Mouse (Mus musculus) left cerebral cortex, postnatal 25 days (tissue): ENCODE results near the gene Cacna2d4. TPM values are rescaled to one million over a fixed set of nuclear protein-coding genes. Genes with fewer than 3 reads are reported as not detected.
"Not testable (repeated sequence)": the region's sequence is repeated elsewhere in the genome, so short reads cannot be mapped to it uniquely, and the experiment has no call there.

ENCODE experiments used
- DNase-seq, 2 experiments: peaks; one replicate each; pipeline ENCODE4 v3.0.0; 2022; ENCODE audit warnings: low spot score in 2 of 2, mixed read lengths in 1 of 2
- intact Hi-C: fragments of 180-260 bp; cut with DNase I; formaldehyde crosslinking; loops from one replicate; pipeline ENCODE4 v1.15.1; 2025
- total RNA-seq, 2 experiments: library from RNA; stranded (reverse); gene quantifications; 2 replicates each; pipeline ENCODE4 v1.2.3; 2021

Gene Cacna2d4
- total RNA-seq = 1 to 10 TPM; 2.6 to 4.6 TPM

DNA sequence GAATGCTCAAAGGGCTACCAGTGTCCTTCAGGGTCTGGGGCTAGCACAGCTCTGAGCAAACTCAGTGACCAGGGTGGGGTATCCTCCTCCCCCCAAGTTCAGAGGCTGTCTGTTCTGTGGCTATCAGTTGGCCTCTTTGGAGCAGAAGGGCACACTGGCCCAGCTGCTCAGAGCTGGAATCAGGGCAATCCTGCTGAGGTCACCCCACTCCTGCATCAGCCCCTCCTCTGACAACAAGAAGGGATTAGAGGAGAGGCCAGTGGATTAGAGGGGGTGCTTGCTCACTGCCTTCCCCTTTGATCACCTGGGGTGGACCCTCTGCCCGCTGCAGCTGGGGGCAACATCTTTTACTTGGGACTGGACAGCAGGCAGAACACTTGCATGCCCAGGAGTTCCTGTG lies at the start of gene Cacna2d4:
Cacna2d4 (plus strand) TSS at position 286 of the 400 bp plus-strand sequence.
- DNase-seq = no peak
- intact Hi-C loops = no loop called here

DNA sequence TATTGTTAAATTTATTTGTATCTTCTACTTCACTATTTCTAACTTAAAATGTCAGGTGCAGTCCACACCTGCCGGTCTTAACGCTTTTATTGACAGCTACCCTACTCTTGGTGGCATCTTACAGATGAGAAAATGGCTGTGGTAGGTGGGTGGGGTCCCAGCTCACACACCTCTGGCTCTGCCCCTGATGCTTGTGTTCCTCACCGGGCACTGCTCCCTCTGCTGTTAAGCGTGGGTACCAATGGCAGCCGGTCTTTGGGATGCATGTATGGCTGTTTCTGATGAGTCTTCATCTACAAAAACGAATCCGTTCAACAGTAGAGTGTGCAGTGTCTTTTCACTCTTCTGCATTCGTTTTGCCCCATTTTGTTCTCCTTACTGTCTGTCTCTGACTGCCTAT lies 49.7 kb upstream of the Cacna2d4 start:
- peak in 1 of 2 experiments; percentile 29 for DNase-seq
- intact Hi-C loops = no loop called here

DNA sequence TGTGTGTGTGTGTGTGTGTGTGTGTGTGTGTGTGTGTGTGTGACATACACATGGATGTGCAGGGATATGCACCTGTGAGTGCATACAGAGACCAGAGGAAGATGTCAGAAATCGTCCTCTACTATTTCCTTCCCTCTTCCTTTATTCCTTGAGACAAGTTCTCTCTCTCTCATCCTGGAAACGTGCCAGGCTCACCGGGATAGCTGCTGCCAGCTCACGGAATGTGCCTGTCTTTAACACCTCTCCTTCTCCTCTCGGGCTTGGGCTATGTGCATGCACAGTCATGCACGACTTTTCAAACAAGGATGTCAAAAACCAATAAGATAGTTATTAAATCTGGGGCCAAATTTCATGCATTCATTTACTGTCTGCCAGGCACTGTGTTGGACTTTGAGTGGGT lies 48.7 kb upstream of the Cacna2d4 start:
- no peak for DNase-seq
- intact Hi-C loops = no loop called here

DNA sequence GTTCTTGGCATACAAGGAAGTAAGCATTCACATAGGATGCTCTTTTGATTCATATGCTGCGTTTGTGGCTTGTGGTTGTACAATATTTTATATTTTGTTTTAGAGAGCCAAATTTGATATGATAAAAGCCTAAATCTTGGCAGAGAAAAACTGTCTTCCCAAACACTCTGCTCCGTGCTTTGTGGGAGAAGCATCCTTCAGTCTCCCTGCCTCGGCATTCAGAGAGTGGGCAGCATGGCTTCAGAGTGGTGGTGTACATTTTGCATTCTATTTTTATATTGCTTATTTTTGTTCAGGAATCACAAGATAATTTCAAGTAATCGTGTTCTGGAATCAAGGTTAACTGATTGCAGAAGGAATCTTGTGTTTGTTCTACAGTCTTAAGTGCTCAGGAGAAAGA lies 44.8 kb upstream of the Cacna2d4 start:
- DNase-seq = peak in 1 of 2 experiments; percentile 60
- intact Hi-C loops = no loop called here

DNA sequence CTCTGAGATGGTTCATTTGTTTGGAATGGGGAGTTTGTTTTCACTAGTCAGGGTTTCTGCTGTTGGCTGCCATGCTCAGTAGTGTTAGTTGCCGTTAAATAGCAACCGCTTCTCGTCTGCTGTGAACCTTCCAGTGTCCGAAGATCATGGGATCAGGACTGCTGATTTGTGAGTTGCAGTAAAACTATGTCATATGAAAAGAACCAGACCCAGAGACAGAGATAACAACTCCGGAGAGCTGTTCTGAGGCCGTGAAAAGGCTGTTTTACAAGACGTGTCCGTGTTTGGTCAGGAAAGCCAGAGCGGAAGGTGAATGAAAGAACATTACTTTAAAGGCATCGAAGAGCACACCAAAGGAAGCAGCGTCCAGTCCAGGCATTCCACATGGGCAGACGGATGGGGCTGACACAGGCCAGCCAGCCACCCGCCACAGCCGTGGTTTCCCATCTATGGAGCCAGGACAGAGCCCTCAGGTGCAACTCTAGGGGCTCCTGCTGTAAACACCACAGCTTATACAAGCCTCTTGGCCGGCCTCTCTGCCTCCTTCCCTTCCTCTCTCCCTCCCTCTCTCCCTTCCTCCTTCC lies 42.7 kb upstream of the Cacna2d4 start:
- intact Hi-C loops = no loop called here
- no peak for DNase-seq

DNA sequence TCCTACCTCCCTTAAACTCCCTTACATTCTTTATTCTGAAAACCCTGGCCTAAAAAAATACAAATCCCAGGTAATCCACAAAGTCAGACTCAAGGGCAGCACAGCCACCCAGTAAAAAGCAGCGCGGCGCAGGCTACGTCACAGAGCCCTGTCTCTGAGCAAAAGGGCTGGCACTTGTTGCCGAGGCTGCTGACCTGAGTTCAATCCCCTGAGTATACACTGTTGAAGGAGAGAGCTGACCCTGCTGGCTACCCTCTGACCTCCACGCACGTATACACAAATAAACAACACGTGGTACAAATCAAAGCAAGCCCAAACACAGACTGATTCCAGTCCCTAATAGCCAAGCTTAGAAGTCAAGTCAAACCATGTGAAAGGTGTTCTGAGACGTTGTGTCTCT lies 42.2 kb upstream of the Cacna2d4 start:
- intact Hi-C loops = no loop called here
- DNase-seq = no peak

DNA sequence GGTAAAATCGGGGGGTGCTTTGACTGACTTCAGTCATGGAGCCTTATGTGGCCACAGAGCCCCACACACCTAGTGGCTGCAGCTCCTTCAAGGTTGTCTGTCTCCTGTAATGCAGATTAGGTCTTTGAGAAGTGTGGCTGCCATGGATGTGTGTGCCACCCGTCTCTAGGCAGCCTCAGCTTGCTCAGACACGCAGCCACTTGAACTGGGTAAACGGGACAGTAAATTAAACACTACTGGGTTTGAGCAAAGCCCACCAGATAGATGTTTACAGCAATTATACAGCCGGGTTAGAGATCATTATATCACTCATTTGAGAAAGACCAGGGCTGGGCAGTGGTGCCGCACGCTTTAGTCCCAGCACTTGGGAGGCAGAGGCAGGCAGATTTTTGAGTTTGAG lies 41.7 kb upstream of the Cacna2d4 start:
- DNase-seq = no peak
- intact Hi-C loops = no loop called here

DNA sequence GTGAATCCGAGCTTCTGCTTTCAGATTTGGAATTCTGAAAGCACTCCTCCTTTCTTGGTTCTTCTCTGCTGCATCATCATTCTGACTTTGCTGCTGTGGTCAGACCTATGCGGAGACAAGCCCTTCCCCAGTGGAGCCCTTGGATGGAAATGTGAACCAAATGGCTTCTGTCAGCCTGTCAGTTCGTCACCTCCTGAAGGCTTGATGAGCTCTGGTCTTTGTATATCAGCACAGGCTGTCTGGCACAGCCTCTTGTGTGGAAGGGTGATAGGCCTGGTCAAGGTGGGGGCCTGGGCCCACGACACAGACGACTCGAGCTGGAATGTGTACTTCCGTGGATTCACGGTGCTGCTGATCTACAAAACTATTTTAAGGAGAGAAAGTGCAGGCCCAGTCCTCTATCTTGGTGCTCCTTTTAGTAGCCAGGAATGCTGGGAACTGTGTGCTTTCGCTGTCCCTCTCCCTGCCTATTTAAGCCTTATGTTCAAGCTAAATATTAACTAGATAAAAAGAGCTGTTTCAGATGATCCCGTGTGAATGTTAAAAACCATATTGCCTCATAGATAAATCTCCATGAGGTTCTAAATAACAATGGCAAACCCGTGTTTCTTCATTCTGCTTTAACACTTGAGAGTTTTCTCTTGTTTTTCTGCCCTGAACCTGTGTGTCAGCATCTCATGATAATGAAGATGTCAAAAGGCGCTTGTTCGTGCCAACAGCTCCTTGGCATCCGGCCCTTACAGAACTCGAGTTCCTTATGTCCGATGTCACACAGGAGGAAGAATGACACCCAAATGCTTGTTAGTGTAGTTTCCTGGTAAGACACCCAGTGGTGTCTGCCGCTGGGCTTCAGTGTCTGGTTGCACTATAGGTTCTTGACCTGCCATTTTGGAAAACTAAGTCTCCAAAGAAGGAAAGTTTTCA lies 39.7 kb upstream of the Cacna2d4 start, which contains the start of gene Cacna1c:
Cacna1c (minus strand) TSS at position 37 of the 924 bp plus-strand sequence.
- intact Hi-C loops = no loop called here
- no peak for DNase-seq

DNA sequence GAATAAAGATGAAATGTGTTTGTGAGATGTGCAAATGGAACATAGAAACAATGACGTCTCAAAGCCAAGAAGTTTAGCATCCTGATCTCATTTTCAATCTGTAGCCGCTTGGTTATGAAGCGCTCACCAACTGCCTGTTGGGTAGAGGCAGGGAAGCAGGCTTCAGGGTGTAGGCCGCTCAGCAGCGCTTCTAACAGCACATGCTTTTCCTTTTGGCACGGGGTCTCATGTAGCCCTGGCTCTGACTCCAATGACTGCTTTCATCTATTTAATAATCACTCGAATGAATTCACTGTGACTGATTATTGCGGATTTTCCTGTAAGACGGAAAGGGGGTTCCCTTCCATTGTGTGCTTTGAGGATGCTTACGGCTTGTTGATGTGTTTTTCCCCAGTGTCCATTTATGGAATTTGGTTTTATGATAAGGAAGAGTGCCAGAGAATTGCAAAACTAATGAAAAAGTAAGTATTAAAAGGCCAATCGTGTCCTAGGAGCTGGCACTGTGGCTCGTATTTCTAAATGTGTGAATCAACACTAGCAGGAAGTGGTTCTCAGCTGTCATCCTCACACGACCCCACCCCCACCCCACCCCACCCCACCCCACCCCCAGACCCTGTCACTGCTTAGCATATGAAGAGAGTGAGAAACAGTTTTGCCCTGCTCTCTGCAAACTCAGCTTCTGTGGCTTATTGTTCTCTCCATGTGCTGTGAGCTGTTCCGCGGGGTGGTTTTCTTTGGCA lies 37.6 kb upstream of the Cacna2d4 start:
- DNase-seq = no peak
- intact Hi-C loops = no loop called here

DNA sequence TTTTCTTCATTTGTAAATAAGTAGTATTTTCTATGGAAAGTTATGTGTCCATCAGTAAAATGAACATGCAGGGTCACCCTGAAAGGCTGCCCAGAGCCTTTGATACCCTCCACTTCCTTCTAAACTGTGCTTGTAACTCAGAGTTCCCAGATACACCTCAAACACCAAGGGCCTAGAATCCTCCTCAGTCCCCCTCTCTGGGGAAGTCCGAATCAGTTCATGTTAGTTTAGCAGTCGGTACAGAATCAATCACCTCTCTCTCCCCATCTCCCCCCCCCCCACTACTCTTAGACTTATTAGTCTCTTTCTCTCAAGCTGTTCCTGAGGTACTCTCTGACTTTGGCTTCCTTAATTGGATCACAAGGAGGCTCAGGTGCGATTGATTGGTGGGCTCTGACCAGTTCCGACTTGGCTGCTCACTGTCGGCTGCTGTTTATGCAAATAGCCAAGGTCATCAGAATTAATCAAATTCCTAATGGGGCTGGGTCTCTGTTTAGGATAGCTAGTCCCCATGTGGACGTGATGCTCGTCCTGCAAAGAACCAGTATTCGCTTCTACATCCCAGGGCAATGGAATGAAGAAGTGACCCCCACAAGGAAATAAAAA lies 36.9 kb upstream of the Cacna2d4 start:
- intact Hi-C loops = no loop called here
- DNase-seq = no peak

DNA sequence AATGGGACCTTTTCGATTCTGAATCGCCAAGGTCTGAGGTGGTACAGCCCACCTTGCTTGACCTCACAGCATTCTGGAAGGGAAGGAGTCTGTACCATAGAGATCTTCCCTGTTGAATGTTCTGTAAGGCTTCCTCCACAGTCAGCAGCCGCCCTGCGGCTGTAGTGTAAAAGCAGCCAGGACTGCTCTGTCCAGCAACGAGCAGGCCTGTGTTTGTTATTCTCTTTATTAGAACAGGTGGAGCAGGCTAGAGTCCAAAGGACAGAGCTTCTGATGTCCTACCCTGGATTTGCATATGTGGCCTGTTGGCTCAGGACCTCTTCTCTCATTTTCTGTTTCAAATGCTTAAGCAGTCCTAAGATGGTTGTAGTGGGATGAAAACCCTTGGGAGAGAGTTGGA lies 36.0 kb upstream of the Cacna2d4 start:
- no peak for DNase-seq
- intact Hi-C loops = no loop called here

DNA sequence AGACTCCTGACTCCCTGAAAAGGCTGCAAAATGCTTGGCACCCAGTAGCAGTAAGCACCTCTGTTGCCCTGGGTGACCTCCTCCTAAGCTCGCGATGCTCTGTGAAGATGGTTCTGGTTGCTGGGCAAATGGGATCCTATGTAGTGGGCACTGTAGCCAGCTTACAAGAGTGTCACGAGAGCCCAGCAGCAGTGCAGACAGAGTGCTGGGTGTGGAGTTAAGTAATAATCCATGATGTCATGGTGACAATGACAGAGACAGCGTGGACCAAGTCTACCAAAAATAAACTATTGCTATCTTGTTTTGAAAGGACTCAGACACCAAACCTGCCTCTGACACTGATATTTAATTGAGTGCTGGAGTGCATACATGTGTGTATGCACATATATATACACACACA lies 34.8 kb upstream of the Cacna2d4 start:
- no peak for DNase-seq
- intact Hi-C loops = no loop called here

DNA sequence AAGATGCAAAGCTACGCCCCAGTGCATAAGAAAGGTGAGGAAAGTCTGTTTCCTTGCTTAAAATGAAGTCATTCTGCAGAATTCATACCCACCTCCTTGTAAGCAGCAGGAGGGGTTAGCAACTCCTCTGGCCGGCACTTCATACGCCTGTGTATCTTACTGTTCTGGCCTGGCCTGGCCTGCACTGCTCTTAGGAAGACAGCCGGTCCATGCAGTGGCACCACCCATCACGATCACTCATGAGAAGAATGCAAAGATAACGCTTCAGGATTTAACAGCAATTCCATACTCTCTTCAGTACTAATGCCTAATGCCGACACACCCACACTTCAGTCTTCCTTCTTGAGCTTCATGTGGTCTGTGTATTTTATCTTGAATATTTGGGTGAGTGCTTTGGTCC lies 32.0 kb upstream of the Cacna2d4 start:
- no peak for DNase-seq
- intact Hi-C loops = no loop called here

DNA sequence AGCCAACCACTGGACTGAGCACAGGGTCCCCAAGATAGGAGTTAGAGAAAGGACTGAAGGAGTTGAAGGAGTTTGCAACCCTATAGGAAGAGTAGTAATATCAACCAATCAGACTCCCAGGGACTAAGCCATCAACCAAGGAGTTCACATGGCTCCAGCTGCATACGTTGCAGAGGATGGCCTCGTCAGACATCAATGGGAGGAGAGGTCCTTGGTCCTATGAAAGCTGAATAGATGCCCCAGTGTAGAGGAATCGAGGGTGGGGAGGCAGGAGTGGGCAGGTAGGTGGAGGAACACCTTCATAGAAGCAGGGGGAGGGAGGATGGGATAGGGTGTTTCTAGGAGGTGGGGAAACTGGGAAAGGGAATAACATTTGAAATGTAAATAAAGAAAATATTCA lies 31.4 kb upstream of the Cacna2d4 start:
- intact Hi-C loops = no loop called here
- no peak for DNase-seq

DNA sequence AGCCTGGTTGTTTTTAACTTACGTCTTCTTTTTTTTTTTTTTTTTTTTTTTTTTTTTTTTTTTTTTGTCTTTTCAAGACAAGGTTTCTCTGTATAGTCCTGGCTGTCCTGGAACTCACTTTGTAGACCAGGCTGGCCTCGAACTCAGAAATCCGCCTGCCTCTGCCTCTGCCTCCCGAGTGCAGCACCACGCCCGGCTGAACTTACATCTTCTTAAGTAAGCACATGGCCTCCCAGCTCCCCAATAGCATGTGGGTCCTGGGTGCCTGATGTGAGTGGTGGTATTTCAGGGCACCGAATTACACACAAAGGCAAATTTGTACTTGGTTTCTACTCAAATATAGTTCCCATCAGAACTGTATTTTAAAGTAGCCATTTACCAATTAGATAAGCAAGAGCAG lies 30.3 kb upstream of the Cacna2d4 start:
- intact Hi-C loops = not testable (repeated sequence)

DNA sequence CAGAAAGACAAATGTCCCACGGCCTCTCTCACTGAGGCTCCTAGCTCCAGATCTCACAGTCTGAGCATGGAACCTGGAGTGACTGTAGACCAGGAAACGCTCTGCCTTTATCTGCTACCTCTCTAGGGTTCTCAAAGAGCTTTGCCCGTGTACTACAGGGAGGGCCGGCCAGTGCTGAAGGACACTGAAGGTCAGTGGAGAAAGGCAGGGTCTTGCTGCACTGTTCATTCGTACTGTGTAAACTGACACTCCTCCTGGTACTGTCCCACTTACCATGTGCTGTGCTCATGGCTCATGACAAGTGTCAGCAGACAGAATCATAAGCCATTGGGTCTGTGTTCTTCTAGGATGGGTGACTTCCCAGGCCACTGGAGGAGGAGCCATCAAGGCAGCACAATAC lies 23.0 kb upstream of the Cacna2d4 start:
- no peak for DNase-seq
- intact Hi-C loops = loop anchor here (10.0 kb wide), 1 partner anchor 589 kb away; no protein-coding TSS in a partner anchor

More for the DNA sequence above, 30.3 kb upstream of the Cacna2d4 start:
- not testable (repeated sequence) for DNase-seq

DNA sequence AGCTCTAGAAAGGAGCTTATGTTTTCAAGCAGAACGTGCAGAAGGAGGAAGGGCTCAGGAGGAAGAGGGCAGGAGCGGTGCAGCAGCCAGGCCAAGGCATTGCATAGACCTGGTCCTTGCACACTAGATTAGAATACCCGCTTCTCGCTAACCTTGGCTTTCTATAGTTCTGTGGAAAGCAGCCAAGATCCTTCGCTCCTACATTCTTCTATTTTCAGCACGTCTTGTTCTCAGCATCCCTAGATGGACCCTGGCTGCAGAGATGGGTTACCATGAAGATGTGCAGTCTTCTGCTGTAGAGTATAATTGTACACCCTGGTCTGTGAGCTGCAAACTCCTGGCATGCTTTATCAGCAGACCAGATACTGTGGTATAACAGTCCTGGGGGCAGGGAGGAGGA lies 22.1 kb upstream of the Cacna2d4 start:
- peak in 1 of 2 experiments; percentile 55 for DNase-seq

DNA sequence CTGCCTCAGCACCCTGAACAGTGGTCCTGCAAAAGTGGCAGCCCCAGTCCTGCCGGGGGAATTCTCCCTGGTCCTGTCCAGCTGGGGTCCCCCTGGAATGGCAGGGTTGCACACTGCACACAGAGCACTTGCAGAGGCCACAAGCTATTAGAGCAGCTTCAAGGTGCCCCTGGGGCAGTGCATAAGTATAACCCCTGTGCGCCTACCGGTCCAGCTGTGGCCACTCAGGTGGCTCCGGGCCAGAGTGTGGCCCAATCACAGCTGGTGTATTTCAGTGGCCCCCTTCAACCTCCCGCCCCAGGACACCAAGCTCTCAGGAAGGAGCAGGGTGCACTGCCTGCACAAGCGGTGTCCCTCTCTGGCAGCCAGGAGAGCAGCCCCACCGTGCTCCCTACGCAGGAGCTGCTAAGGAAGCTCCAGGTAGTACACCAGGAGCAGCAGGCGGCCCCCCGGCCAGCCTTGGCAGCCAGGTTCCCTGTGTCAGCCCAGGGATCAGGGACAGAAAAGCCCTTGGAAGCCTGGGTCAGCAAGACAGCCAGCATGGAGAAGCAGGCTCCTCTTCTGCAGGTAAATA lies 21.2 kb upstream of the Cacna2d4 start:
- no peak for DNase-seq

More for the DNA sequence above, 22.1 kb upstream of the Cacna2d4 start:
- intact Hi-C loops = loop anchor here (10.0 kb wide), 1 partner anchor 589 kb away; no protein-coding TSS in a partner anchor

DNA sequence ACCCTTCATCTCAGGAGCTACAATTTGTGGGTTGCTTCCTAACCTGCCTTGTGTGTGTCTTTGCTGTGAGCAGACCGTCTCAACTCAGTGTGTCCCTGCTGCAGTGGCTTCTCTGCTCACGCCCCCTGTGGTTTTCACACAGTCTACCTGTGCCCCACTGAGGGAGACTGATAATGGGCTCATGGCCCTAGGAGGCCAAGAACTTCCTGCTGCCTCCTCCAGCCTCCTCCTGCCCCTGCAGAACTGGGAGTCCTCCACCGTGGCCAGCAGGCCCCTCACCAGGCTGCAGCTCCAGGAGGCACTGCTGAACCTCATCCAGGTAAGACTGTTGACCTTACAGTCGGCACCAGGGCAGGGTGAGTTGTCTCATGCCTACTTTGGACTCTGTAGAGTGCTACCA lies 18.7 kb upstream of the Cacna2d4 start:
- intact Hi-C loops = loop anchor here (10.0 kb wide), 1 partner anchor 593 kb away; no protein-coding TSS in a partner anchor
- no peak for DNase-seq

More for the DNA sequence above, 21.2 kb upstream of the Cacna2d4 start:
- intact Hi-C loops = loop anchor here (10.0 kb wide), 1 partner anchor 590 kb away; no protein-coding TSS in a partner anchor
